Comparison of ENCODE assay signal across 8 mouse cellular contexts in genomic region chrX:103980036-103980435, GRCm38 (mm10). TPM values are rescaled to one million over a fixed set of nuclear protein-coding genes. Genes with fewer than 3 reads are reported as not detected.
DNase-seq lines count a peak whose midpoint lies in the region; ATAC-seq lines count a peak whose summit lies in the region.

No protein-coding gene starts in this region.

- H3K9ac ChIP-seq in forebrain, embryonic 11.5 days (ENCODE audit: low read length) = peak overlapping the region; percentile 77
- peak overlapping the region; percentile 82 for H3K9ac ChIP-seq in liver, embryonic 15.5 days
- H3K9ac ChIP-seq in neural tube, embryonic 15.5 days (replicated peaks) = peak overlapping the region; percentile 73

- no peak overlapping the region; the same call in 1 of the 2 replicates for H3K27ac ChIP-seq in forebrain, embryonic 11.5 days (ENCODE audit: low read depth, low read length)
- peak overlapping the region; percentile 90 for H3K27ac ChIP-seq in liver, embryonic 15.5 days (replicated peaks)
- H3K27ac ChIP-seq in neural tube, embryonic 15.5 days (replicated peaks) = peak overlapping the region; percentile 91

- peaks cover 7% of the 10 kb centered on the region for H3K27me3 ChIP-seq in forebrain, embryonic 11.5 days (ENCODE audit: control insufficient read depth, insufficient read depth, low read length)
- no peaks in the 10 kb centered on the region for H3K27me3 ChIP-seq in liver, embryonic 15.5 days
- H3K27me3 ChIP-seq in neural tube, embryonic 15.5 days (replicated peaks) = peaks cover 5% of the 10 kb centered on the region; the same call in 1 of the 2 replicates

- peak overlapping the region; percentile 69 for H3K4me3 ChIP-seq in forebrain, embryonic 11.5 days (ENCODE audit: low read depth, low read length)
- H3K4me3 ChIP-seq in liver, embryonic 15.5 days (replicated peaks) = peak overlapping the region; percentile 81
- H3K4me3 ChIP-seq in neural tube, embryonic 15.5 days (replicated peaks) = peak overlapping the region; percentile 64

- peak; percentile 31 for DNase-seq in cerebellum, adult 9-11 months
- peak; percentile 56 for DNase-seq in forebrain, embryonic 11.5 days (ENCODE audit: low spot score)
- DNase-seq in right cerebral cortex, postnatal 14 days = no peak

- peak overlapping the region; percentile 52 for H3K4me2 ChIP-seq in forebrain, embryonic 11.5 days (ENCODE audit: low read depth, low read length, severe bottlenecking)
- H3K4me2 ChIP-seq in liver, embryonic 15.5 days = peak overlapping the region; percentile 65
- H3K4me2 ChIP-seq in neural tube, embryonic 15.5 days = peak overlapping the region; percentile 57

- no peaks in the 10 kb centered on the region for H3K4me1 ChIP-seq in forebrain, embryonic 11.5 days (replicated peaks; ENCODE audit: control insufficient read depth, insufficient read depth, low read length)
- 0 out of 2 replicates have a peak, but pooled peaks cover 2% of the 10 kb centered on the region for H3K4me1 ChIP-seq in liver, embryonic 15.5 days (replicated peaks)
- H3K4me1 ChIP-seq in neural tube, embryonic 15.5 days = no peaks in the 10 kb centered on the region

- no peak for ATAC-seq in cerebellum, adult (ENCODE audit: insufficient number of reproducible peaks, low FRiP score, low TSS enrichment)
- peak; percentile 10 for ATAC-seq in activated CD4-positive, CD25-positive, alpha-beta regulatory T cell, adult 4 months
- ATAC-seq in forebrain, embryonic 11.5 days (replicated peaks; ENCODE audit: low FRiP score) = no peak
- peak; percentile 17 for ATAC-seq in inflammation-experienced regulatory T-cells, adult 6 months
- no peak for ATAC-seq in liver, embryonic 15.5 days (ENCODE audit: insufficient read depth)
- no peak for ATAC-seq in neural tube, embryonic 15.5 days (ENCODE audit: low FRiP score)

- no peaks in the 10 kb centered on the region for H3K9me3 ChIP-seq in forebrain, embryonic 11.5 days (ENCODE audit: control insufficient read depth, low read length)
- no peaks in the 10 kb centered on the region for H3K9me3 ChIP-seq in liver, embryonic 15.5 days (replicated peaks)
- no peaks in the 10 kb centered on the region for H3K9me3 ChIP-seq in neural tube, embryonic 15.5 days (replicated peaks)

- H3K36me3 ChIP-seq in forebrain, embryonic 11.5 days (ENCODE audit: control insufficient read depth, insufficient read depth, low read length) = no peaks in the 10 kb centered on the region
- peaks cover 9% of the 10 kb centered on the region; the same call in 1 of the 2 replicates for H3K36me3 ChIP-seq in liver, embryonic 15.5 days (replicated peaks)
- no peaks in the 10 kb centered on the region for H3K36me3 ChIP-seq in neural tube, embryonic 15.5 days

- 16% methylated on average over 12 of the region's 12 CpGs for WGBS in forebrain, embryonic 11.5 days
- 15% methylated on average over 12 of the region's 12 CpGs for WGBS in liver, embryonic 15.5 days (ENCODE audit: insufficient replicate concordance)
- 28% methylated on average over 12 of the region's 12 CpGs for WGBS in neural tube, embryonic 15.5 days

RNA-seq across cellular contexts. Expression of gene Rlim, which starts 1.0 kb away (rescaled TPM):
- 10 to 100 TPM; 27.0 to 27.8 TPM for polyA plus RNA-seq in activated CD4-positive, CD25-positive, alpha-beta regulatory T cell, adult 4 months (2017; shearing (Covaris generic))
- 39.9 and 48.7 TPM in 2 replicates for polyA plus RNA-seq in forebrain, embryonic 11.5 days (2014; fragmentation: Nextera tagmentation; extraction: Ambion mirVana)
- 10 to 100 TPM; 29.2 to 33.3 (median 30.4) TPM for polyA plus RNA-seq in inflammation-experienced regulatory T-cells, adult 6 months (2017; shearing (Covaris generic))
- polyA plus RNA-seq in liver, embryonic 15.5 days (2015; fragmentation: Nextera tagmentation; extraction: Ambion mirVana) = 9.6 and 10.8 TPM in 2 replicates
- polyA plus RNA-seq in neural tube, embryonic 15.5 days (2015; fragmentation: Nextera tagmentation; extraction: Ambion mirVana) = 23.2 and 24.0 TPM in 2 replicates

Comparison
In these comparisons a context has a peak if more than half of its experiments do, and no peak if none do; other contexts are left out.
1. ATAC-seq: peak in activated CD4-positive, CD25-positive, alpha-beta regulatory T cell, adult 4 months (single experiment) and inflammation-experienced regulatory T-cells, adult 6 months (single experiment); none in cerebellum, adult (single experiment), forebrain, embryonic 11.5 days (single experiment), liver, embryonic 15.5 days (single experiment) and neural tube, embryonic 15.5 days (single experiment).
2. Peak in every context shown above with its lines, with median percentiles within 50 percentile points of each other: H3K4me2 ChIP-seq, H3K4me3 ChIP-seq and H3K9ac ChIP-seq.